Mouse (Mus musculus) adrenal gland, postnatal 14 days (tissue): Measurements from ENCODE around the gene Fos. TPM values are rescaled to one million over a fixed set of nuclear protein-coding genes. Genes with fewer than 3 reads are reported as not detected.

Experiments used
- DNase-seq: peaks from one replicate; pipeline ENCODE4 v3.0.0; 2021; ENCODE audit warnings: mixed read lengths
- long read RNA-seq, 2 experiments: library from polyadenylated mRNA; stranded (forward); transcript quantifications; one replicate each; pipeline ENCODE4 v2.0.0; 2021
- total RNA-seq: library from RNA; stranded (reverse); gene quantifications from 2 replicates; pipeline ENCODE4 v1.2.3, GENCODE M21; 2021

The Fos gene
- total RNA-seq: 11.8 and 39.6 TPM in 2 replicates
- long read RNA-seq, experiment 1, transcript Fos-201 (4 exons, 2,108 nt): major isoform, 25 of 26 reads
- long read RNA-seq, experiment 1, partial matches to known transcripts: 1 of 26 reads
- long read RNA-seq, experiment 1, other reads (novel, unspliced or antisense): 0 of 26 reads
- long read RNA-seq, experiment 2, transcript Fos-201 (4 exons, 2,108 nt): major isoform, 36 of 40 reads
- long read RNA-seq, experiment 2, partial matches to known transcripts: 0 of 40 reads
- long read RNA-seq, experiment 2, other reads (novel, unspliced or antisense): 2 of 40 reads

GRCm38 (mm10) chr12:85473481-85474297 lies at the start of gene Fos:
Fos (plus strand) TSS chr12:85473890.
- peak; percentile 90 for DNase-seq

DNA sequence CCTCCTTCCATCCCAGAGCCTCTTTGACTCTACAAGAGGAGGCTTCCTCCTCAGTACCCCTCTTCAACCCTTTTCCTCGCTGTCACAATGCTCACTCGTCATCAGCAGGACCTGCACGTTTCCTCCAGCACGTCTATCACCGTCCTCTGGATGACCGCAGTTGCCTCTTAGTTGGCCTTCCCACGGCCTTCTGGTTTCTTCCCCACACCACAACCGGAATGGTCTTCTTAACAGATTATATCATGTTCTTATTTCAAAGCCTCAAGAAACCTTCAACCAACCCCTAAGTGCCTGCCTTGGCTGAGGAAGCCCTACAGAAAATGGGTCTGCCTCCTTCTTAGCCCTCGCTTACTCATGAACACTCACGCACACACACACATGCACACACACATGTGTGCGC lies 48.0 kb upstream of the Fos start:
- no peak for DNase-seq

- DNase-seq: no peak
Observed at GRCm38 (mm10) chr12:85426126-85426525, 47.6 kb upstream of the Fos start.

DNA sequence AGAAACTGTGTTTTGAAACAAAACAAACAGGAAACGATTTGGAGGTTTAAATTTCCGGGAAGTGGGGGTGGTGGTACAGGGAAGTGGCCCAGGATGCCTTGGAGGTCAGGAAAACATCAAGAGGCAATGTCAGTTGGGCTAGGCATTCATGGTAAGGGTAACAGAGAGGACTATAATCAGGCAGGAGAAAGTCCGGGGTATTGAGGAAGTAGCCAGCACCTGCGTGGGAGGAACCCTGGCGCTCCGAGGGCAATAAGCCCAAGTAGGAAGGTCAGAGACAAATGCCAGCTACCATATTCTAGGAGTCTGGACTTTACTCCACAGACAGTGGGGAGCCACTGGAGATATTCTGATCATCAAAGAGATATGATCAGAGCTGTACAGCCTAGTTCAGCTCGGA lies 45.9 kb upstream of the Fos start:
- DNase-seq: no peak

GRCm38 (mm10) chr12:85429999-85430398 lies 43.7 kb upstream of the Fos start:
- no peak for DNase-seq

- DNase-seq: no peak
Observed at GRCm38 (mm10) chr12:85430434-85430833, 43.3 kb upstream of the Fos start.

DNA sequence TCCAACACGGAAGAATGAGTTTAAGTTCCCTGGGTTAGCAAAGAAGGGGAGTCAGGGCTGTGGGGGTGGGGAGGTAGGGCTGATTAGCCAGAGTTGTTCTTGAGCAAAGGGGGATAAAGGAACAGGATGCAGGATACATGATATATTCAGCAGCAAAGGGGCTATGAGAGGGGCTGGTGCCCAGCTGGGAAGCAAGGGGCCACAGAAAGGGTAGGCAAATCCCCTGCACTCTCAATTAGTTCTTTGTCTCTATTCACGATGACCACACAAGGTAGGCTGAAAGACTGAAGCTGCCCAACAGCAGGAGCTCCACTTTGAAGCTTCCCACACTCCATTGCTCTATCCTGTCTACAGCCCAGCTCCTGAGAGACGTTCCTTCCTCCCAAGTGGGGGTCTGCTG lies 39.8 kb upstream of the Fos start:
- no peak for DNase-seq

GRCm38 (mm10) chr12:85434526-85434925 lies 39.2 kb upstream of the Fos start:
- no peak for DNase-seq

- peak; percentile 33 for DNase-seq
Observed at GRCm38 (mm10) chr12:85436021-85436621, 37.6 kb upstream of the Fos start.

DNA sequence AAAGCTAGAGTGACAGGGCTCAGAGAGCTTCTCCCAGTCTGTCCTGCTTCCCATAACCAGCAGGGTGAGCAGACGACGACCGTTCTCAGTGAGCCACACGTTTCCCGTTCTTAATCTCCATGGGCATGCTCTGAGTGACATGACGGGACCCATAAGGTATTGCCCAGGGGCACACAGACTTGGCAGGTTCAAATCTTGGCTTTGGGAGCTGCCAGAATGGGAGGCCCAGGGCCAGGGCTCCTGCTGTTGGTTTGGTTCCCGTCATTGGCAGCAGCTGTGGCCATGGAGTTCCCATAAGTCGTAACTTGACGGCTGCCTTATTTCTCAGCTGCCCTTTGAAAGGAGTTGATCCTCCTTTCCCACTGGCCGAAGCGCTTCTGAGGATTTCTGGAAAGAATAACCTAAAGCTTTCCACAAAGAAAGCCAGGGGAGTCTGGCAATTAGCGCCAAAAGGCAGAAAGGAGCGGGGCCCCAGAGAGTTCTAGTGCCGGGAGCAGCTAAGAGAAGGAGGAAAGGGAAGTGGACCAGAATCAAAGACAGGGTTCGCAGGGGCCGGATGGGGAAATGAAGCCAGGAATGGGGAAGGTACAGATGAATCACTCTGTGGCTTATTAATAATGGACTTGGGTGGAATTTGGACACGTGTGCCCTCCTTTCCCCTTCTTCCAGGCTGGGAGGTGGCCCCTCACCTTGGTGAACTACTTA lies 36.4 kb upstream of the Fos start:
- DNase-seq: peak; percentile 46

DNA sequence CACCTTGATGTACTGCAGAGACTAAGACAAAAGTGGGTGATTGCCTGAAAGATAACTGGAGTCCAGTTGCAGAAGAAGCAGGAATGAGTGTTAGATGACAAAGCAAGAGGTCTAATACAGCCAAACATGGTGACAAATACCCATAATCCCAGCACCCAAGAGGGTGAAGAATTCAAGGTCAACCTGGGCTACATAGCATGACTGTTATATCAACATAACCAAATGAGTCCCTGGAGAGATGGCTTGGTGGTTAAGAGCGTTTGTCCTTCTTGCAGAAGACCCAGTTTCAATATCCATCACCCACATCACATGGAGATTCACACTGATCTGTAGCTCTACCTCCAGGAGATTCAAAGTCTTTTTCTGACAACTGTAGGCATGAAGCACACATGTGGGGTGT lies 30.2 kb upstream of the Fos start:
- DNase-seq: no peak

DNA sequence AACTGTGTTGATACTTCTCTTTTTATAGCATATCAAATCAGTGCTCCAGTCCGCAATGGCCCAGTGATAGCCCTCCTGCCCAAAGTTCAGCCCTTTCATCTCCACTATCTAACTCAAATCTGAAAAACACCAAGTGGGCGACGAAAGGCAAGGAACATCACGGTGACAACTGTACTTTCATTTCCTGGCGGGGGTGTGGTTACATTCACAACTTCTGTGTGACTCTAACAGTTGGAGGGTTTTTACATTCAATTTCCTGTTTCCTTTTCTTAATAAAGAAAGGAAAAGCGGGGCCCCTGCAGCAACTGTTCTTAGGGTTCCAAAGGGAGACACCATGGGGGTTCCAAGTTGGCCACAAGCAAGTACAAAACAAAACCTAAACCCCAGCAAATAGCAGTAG lies 29.0 kb upstream of the Fos start:
- no peak for DNase-seq

GRCm38 (mm10) chr12:85447009-85447408 lies 26.7 kb upstream of the Fos start:
- no peak for DNase-seq

- no peak for DNase-seq
Observed at GRCm38 (mm10) chr12:85447490-85447889, 26.2 kb upstream of the Fos start.

- DNase-seq: no peak
Observed at GRCm38 (mm10) chr12:85449478-85449877, 24.2 kb upstream of the Fos start.

DNA sequence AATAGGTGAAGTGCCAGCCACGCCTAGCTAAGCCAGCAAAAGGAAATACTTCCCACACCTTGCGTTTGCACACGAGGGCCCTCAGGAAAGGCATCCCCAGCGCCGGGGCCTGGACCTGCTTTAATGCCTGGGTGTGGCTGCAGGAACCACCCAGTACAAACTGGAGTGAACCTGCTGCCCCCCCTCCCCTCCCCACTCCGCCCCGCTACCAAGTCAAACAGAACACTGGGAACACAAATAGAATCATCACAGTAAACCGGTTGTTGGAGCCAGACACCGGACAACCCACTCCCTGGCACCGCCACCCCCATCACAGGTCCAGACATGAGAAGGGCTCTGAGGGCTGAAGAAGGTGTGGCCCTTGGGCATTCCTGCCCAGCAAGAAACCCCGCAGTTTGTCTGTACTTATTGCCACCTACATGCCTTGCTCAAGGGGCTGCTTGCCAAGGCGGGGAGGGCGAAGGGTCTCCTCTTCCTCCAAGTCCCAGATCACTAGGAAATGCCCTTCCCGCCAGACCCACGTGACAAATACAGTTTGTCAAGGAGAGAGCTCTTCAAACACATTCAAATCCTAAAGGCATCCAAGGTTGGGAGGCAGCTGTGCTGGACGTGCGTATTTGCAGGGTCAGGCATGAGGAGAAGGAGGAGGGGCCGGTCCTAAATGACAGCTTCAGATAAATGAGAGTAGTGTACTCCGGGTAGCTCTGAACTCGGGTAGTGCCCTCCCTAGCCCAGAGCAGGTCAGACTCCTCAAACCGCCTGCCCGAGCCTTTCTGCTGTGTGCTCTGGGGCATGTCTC lies 21.8 kb upstream of the Fos start:
- DNase-seq: peak; percentile 73

- DNase-seq: peak; percentile 98
Observed at GRCm38 (mm10) chr12:85455065-85456058, 18.3 kb upstream of the Fos start.

GRCm38 (mm10) chr12:85456276-85456675 lies 17.4 kb upstream of the Fos start:
- no peak for DNase-seq

DNA sequence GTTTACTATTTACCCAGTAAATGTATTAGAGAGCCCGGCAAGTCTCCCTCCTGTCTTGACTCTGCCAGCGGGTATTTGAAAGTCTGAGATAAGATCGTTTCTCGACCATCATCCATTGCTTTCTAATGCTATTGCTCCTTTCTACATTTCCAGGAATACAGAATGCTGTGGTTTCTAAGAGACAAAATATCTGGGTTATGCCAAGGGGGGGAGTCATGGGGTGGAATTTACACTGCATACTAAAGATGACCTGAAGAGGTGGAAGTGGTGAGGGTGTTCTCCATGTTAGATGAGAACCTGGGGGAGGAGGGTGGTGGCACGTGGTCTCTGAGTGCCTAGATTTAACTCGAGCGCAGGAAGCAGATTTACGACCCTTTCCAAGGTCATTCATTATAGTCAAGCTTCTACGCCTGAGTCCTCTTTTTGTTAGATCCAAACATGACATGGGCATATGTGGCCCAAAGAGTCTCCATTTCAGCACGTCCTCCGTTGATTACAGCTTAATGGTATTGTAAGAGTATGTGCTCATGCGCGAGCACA lies 16.7 kb upstream of the Fos start:
- no peak for DNase-seq

DNA sequence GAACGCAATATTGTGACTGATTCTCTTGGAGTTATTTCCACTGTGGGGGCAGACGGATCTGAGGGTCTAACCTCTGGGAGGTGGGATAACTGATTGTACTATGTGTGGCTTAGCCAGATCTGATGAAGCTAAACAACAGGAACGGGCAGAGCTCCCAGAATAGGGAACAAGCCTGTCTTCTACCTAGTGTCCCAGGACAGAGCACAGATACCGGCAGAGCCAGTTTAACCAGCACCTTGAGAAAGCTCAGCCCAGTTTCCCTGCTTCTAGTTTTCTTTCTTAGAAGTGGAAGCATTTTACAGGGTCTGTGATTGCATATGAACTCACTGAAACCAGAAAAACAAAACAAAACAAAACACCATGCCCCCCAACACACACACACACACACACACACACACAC lies 13.9 kb upstream of the Fos start:
- no peak for DNase-seq
